Mouse (Mus musculus) retina, adult 2 months (tissue): ENCODE results near the gene Morn2.

Source experiments
- DNase-seq: peaks from one replicate; pipeline ENCODE4 v3.0.0-alpha.2; 2012; ENCODE audit warnings: low read depth, low spot score

Morn2 gene

GRCm38 (mm10) chr17:80323658-80324057 is 33.7 kb downstream of the Morn2 start:
- DNase-seq = no peak

GRCm38 (mm10) chr17:80324521-80324920 is 34.5 kb downstream of the Morn2 start:
- DNase-seq = no peak

GRCm38 (mm10) chr17:80325456-80325855 is 35.5 kb downstream of the Morn2 start:
- DNase-seq = no peak

- no peak for DNase-seq
These were observed 36.4 kb downstream of the Morn2 start for GRCm38 (mm10) chr17:80326431-80326830.

- no peak for DNase-seq
These were observed 42.4 kb downstream of the Morn2 start for GRCm38 (mm10) chr17:80332386-80332785.

GRCm38 (mm10) chr17:80345277-80345676 is 55.3 kb downstream of the Morn2 start:
- no peak for DNase-seq

GRCm38 (mm10) chr17:80346591-80347125 is 56.7 kb downstream of the Morn2 start:
- DNase-seq = no peak
